Mouse (Mus musculus) layer of hippocampus, adult 11-12 months (tissue): Measurements from ENCODE around the gene Rnd2.
A peak's percentile ranks its signal among the peaks of the same experiment; 100 is the strongest.
"Not testable (repeated sequence)": the region's sequence is repeated elsewhere in the genome, so short reads cannot be mapped to it uniquely, and the experiment has no call there.

Source experiments
- DNase-seq: peaks from one replicate; pipeline ENCODE4 v3.0.0; 2022; ENCODE audit warnings: low spot score

Gene Rnd2

DNA sequence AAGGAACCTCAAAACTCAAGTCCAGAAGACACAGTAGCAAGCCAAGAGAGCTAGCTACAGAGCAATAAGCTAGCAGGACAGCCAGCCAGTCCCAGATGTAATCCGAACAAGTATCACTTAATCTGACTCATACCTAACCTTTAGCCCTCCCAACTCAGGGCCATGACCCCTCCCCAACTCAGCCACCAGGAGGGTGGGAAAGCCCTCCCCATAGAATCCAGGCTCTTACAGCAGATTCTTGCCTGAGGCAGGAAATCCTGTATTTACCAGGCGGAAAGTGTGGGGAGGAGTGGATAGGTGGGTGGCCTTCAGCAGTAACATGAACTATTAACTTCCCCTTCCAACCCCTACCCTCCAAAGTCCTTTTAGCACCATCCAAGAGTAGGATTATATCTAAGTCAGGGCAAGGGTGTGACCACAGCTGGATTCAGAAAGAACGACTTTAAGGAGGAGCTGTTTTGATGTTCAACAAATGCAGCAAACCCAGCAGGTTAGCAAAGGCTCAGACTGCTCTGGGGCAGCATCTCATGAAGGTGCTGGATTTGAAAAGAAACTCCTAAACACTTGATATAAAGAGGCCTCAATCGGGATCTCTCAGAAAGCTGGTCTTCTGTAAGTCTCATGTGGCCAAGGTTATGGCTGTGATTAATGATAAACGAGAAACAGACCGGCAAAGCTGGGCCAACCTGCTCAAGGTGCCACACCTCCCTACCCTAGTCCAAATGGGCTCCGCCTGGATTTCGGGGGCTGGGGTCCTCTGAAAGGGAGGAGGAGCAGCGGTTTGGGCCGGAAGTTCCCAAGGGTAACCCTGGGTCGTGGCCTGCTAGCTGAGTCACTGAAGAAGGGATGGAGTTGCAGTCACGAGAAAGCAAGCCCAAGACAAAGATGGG lies at the start of gene Rnd2:
TSS of gene Rnd2 (plus strand) at position 789 of the 890 bp plus-strand sequence.
- DNase-seq = no peak

DNA sequence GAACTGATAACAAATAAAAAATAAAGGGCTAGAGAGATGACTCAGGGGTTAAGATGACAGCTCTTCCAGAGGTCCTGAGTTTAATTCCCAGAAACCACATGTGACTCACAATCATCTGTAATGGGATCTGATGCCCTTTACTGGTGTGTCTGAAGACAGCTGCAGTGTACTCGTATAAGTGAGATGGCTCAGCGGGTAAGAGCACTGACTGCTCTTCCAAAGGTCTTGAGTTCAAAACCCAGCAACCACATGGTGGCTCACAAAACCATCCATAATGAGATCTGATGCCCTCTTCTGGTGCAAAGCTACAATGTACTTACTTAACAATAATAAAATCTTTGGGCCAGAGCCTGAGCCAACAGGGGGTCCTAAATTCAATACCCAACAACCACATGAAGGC lies 49.5 kb upstream of the Rnd2 start:
- DNase-seq = no peak

DNA sequence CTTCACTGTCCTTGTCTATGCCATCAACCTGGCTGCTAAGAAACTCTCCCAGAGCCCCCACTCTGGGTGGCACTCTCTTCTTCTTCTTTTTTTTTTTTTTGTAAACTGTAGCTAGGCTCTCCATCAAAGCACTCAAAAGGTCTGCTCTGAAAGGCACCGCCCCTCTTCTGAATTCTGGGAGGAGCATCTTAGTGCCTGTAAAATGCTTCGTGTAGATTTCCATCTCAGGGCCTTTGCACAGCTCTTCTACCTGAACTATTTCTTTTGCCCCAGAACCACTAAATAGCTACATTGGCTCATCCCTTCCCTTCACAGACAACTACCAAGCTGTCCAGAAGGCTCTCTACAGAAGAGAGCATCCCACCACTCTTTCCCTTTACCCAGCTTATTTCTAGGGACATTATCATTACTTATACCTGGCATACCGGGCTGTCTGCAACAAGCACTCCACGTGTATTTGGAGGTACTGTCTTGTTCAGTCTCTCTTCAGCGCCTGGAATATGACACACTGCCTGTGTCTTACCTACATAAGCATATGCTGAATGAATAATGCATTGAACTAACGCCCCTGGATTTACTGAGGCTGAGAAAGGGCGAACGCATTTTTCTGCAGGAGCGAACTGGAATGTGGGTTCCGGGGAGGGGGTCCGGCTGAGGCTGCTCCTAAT lies 48.2 kb upstream of the Rnd2 start:
- DNase-seq = no peak

DNA sequence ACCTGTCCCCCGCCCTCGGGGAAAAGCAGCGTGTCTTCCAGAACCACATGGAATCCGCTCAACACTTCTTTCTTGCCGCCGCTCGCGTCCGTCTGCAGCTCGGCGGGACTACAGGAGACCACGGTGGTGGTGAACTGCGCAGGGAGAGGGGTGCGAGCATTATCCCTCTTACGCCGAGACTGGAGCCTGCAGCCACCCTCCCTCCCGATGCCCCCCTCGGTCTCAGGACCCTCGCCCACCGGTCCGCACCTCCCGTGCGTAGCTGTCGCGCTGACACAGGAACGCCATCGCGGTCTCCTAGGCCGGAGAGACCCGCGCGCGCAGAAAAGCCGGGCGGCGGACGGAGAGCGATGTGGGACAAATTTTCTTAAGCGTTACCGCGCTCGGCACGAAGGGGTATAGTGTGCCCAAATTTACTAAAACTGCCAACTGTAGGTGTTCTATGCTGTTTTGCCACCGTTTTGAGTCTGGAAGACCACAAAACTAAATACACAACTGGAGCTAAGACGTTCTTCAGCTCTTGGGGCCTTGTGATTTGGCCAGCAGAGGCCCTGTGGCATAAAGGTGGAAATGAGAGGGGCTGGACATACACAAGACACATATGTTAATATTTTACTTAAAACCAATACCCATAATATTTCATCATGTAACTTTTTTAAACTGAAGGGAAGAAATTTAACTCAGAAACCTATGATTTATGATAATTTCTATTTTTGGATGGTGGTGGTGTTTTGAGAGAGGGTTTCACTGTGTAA lies 47.5 kb upstream of the Rnd2 start, which contains the start of gene Aarsd1:
TSS of gene Aarsd1 (minus strand) at position 515 of the 755 bp plus-strand sequence.
- peak; percentile 87 for DNase-seq

DNA sequence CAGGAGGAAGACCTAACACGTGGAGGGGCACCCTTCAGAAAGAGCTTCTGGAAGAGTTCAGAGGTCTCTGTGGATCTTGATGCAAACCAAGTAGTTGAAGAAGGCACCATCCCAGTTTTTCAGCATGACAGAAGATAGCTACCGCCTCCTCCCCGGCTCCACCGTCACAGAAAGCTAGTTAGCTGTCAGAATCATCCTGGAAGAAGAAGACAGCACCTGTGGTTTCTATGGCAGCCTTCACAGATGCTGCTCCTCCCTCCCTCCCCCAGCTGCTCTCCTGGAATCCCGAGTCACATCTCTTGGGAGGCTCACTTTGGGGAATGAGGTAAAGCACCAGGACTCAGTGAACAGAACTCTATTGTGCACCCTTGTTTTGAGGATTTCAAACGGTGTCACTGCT lies 45.8 kb upstream of the Rnd2 start:
- DNase-seq = no peak

DNA sequence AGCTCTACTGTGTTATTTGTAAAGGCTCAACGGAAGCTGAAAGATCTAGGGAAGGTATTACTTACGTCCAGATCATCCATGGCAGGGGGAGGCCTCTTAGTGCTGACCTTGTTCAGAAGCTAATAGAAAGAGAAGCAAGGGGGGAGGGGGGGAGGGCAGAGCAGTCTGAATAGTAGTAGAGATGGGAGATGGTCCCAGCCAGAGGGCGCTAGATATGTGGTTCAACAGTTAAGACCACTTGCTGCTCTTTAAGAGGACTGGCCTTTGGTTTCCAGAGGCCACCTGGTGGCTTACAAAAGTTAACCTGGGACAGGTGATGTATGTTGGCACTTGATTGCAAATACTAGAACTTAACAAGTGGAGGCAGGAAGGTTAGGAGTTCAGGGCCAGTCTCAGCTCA lies 45.2 kb upstream of the Rnd2 start:
- no peak for DNase-seq

DNA sequence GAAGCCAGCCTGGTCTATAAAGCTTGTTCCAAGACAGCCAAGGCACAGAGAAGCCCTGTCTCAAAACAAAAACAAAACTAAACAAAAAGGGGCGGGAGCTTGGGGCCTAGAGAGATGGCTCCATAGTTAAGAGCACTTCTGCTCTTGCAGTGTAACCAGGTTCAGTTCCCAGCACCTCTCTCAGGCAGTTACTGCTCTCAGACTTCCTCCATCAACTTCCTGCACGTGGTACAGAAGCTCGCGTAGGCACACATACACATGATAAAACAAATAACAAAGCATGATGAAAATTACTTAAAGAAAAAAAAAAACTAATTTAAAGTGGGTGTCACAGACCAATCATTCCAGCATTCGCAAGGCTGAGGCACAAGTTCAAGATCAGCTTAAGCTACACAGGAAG lies 44.7 kb upstream of the Rnd2 start:
- no peak for DNase-seq

DNA sequence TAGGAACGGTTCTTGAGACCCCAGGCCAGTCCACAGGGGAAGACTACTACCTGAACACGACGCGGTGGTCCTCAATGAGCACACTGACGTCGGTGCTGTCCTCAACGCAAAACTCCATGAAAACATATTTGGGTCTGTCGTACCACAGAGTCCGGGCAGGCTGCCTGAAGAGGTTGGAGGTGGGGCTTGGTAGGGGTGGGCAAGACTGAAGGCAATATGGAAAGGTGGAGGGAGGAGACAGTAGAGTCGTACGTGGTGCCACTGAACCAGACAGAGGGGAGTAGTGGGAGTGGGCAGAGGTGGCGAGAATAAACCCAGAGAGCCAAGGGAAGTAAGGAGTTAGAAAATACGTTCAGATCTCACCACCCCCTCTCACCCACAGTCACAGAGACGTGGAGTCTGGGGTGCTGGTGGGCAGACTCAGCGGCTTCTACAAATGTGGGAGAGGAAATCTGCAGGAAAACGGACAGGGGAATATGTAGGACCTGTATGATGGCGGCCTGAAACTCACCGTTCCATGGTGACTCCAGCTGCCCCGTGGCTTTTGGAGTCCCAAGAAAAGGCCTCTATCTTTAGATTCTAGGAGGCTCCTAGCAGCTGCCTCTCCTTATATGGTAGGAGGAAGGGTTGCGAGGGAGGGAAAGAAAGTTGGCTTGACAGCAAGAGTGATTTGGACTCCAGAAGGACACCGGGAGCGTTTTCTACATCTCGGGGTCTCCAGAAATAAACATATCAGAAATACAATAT lies 40.5 kb upstream of the Rnd2 start, which contains the start of gene Gm27029:
TSS of gene Gm27029 (minus strand) at position 692 of the 747 bp plus-strand sequence.
- DNase-seq = no peak

DNA sequence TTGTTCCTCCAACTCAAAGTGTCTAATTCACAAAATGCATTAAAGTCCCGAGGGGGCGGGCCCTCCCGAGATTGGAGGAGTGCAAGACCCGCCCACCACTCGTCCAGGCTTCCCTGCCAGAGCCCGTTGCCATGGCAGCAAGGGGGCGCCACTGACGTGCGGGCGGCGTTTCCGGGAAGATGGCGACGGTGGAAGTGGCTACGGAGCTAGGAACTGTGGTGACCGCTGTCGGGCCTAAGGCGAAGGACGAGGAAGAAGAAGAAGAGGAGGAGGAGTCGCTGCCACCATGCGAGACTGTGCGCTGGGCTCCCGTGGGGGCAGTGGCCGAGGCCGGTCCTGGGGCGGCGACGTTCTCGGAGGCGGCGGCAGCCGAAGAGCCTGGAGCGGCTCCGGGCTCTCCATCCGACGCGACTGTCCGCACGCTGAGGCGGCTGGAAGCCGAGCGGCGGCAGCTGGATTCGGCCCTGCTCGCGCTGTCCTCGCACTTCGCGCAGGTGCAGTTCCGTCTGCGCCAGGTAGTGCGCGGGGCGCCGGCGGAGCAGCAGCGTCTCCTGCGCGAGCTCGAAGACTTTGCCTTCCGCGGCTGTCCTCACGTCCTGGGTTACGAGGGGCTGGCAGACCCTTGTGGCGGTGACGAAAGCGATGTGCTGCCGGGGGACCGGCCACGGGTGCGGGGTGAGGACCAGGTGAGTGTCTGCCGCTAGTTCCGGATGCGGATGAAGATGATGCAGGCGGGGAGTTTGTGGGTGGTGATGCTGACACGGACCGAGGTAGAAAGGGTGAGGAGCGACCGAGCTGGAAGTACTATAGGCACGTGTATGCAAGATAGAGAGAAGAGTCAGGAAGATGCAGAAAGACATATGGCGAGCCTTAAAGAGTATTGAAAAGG lies 39.6 kb upstream of the Rnd2 start, which contains the start of the genes Rundc1 and Ptges3l:
TSS of gene Rundc1 (plus strand) at position 161 of the 889 bp plus-strand sequence.
TSS of gene Ptges3l (minus strand) at position 409 of the 889 bp plus-strand sequence.
- peak; percentile 98 for DNase-seq

DNA sequence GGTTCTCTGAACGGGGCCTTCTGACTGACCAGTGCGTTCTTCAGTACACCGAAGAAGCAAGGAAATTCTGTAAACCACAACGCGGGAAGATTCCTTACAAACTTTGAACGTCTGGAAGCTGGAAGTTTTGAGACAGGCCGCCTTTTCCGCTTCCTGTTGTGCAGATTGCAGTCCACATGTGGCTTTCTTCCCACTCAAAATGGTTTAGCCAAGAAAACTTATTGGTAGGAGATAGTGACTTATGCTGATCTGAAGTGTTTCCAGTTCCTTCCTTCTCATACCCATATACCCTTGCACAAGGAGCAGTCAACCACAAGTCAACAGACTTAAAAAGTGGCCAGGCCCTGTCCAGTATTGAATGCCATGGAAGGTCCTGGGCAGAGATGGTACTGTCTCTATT lies 38.6 kb upstream of the Rnd2 start:
- no peak for DNase-seq

DNA sequence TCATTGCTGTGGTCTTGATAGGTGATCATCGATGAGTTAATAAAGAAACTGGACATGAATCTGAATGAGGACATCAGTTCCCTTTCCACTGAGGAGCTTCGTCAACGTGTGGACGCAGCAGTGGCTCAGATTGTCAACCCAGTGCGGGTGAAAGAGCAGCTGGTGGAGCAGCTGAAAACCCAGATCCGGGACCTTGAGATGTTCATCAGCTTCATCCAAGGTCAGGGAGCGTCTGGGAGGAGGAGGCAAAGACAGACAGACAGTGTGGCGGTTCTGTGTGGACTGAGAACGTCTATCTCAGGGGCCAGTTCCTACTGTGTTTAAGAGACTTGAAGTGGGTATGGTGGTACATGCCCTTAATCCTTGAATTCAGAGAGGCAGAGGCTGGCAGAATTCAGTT lies 33.5 kb upstream of the Rnd2 start:
- no peak for DNase-seq

DNA sequence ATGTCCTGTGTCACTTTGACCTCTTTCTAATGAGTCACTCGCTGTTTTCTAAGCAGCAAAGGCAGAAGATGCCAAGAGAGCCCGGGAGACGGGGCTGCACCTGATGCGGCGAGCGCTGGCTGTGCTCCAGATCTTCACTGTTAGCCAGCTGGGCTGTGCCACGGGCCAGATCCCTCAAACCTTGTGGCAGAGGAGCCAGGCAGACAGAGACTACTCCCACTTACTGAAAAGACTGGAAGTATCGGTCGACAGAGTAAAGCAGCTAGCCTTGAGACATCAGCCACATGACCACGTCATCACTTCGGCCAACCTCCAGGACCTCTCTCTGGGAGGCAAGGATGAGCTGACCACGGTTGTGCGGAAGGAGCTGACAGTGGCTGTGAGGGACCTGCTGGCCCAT lies 31.4 kb upstream of the Rnd2 start:
- no peak for DNase-seq

DNA sequence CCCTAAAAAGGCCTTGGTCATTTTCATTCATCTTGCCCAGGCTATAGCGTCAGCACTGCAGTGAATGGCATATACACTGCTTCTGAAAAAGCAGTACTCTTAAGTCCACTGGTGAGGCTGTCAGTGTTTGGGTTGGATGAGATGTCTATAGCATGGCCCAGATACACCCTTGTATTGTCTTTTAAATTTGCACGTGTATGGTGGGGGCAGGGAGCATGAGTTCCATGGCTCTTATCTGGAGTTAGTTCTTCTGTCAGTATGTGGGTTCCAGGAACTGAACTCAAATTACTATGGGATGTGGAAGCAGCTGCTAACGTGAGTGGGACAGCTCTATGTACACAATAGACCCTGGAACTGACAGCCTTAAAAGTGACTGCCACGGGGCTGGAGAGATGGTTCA lies 29.0 kb upstream of the Rnd2 start:
- no peak for DNase-seq

DNA sequence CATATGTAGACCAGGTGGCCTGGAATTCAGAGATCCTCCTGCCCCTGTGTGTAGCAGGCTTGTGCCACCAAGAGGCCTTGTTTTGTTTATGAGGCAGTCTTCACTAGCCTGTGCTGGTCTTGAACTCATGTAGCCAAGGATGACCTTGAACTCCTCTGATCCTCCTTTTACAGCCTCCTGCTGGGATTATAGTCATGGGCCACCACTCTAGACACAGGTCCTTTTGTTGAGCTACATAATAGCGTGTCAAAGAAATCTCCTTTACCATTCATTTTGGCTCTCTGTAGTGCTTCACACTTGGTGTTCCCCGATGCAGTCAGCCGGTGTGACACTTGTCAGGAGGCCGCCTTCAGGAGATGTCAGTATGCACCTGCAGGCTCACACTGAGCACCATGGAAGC lies 27.9 kb upstream of the Rnd2 start:
- no peak for DNase-seq

DNA sequence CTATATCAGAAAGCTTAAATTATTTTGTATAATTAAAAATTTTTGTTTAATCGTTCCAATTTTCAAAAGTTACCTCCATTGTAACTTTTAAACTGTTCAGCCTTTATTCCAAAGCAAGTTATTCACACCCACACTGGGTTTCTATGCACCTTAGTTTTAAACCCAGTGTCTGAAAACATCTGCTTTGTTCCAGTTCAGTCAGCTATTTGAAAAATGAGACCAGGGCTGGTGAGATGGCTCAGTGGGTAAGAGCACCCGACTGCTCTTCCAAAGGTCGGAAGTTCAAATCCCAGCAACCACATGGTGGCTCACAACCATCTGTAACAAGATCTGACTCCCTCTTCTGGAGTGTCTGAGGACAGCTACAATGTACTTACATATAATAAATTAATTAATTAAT lies 26.8 kb upstream of the Rnd2 start:
- not testable (repeated sequence) for DNase-seq

DNA sequence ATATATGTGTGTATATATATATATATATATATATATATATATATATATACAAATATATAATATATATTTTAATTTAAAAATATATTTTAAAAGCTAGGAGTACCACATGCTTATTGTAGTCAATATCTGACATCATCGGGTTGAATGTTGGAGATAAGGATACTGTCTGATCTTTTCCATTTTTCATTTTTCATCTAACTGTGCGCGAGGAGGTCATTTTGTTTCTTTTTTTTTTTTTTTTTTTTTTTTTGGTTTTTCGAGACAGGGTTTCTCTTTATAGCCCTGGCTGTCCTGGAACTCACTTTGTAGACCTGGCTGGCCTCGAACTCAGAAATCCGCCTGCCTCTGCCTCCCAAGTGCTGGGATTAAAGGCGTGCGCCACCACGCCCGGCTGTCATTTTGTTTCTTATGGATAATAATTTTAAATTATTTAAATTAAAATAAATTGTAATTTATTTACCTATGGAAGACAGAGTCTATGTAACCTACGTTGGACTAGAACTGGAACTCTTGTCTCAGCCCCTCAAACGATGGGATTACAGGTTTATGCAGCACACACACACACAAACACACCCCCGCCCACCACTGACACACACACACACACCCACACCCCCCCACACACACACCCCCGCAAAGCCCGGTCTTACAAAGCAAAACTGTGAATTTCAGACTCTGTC lies 23.2 kb upstream of the Rnd2 start:
- DNase-seq = not testable (repeated sequence)

DNA sequence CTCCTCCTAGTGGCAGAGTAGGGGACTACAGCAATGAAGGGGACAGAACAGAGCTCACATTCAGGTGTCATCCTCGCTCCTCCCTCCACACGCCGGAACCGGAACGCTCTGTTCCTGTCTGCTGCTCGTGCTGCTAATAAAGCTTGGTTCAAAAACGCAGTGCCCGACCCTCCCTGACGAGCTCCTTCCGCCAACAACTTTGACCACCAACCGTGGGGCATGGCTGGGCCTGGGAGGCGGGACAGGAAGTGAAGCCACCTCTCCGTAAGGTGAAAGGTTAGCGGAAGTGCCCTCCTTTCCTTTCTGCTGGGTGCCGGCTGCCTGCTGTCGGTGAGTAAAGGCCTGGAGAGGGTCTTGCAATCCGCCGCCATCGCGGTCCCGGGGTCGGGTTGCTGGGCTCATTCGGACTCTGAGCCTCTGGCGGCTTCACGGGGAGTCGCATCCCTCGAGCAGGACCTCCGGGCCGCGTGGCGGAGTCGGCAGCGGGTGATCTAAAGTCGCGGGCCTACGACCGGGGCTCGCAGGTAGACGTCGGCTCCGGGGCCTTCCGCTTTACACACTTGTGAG lies 22.6 kb upstream of the Rnd2 start, which contains the start of gene Rpl27:
TSS of gene Rpl27 (plus strand) at position 172 of the 567 bp plus-strand sequence.
- DNase-seq = peak; percentile 98

DNA sequence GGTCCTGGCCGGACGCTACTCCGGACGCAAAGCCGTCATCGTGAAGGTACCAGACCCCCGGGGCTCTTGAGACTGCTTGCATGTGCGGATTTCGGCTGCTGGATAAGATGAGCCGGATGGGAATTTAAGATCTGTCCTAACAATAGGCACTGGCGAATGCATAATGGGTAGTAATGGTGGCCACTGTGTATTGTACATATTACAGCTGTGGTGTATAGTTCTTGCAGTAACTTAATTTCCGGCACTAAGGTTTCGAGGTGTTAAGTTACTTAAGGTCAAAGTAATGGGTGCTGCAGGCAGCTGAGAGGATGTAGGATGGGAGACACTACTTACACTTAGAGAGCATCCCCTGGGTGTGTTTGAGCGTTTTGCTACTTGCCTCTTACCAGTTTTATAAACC lies 22.0 kb upstream of the Rnd2 start:
- no peak for DNase-seq

DNA sequence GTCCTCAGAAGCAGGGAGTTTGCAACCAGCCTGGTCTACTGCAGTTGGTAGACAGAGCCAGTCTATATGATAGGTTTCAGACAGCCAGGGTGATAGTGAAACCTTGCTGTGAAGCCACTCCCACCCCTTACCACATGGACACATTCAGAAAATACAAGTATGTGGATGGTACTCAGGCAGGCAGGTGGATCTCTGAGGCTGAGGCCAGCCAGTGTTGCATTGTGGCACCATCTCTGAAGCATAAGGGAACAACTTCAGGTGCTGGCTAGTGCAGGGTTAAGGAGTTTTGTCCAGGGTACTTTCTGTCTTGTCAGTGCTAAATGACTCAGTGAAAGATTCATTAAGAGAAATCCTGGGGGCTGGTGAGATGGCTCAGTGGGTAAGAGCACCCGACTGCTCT lies 18.5 kb upstream of the Rnd2 start:
- no peak for DNase-seq

DNA sequence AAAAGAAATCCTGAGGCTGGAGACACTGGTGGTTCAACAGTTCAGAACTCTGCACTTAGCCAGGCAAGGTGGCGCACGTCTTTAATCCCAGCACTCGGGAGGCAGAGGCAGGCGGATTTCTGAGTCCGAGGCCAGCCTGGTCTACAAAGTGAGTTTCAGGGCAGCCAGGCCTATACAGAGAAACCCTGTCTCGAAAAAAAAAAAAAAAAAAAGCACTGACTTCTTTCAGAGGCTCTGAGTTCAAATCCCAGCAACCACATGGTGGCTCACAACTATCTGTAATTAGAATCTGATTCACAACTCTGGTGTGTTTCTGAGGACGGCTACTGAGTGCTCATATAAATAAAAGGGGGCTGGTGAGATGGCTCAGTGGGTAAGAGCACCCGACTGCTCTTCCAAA lies 17.9 kb upstream of the Rnd2 start:
- DNase-seq = not testable (repeated sequence)
